Mouse (Mus musculus) forebrain, embryonic 10.5 days (tissue): ENCODE measurements at regions not wholly inside any gene's neighbourhood (a gene's known extent, or its start where the extent isn't known, plus 50 kb on each side); places are given as distances from the start of the nearest gene placed in this dataset.

Experiments
- DNase-seq: peaks from one replicate; pipeline ENCODE4 v3.0.0-alpha.2; 2017; ENCODE audit warnings: low spot score; ENCODE audit errors: extremely low spot score
- H3K27ac ChIP-seq: fragments of 300-500 bp; sonication (generic); 2 replicates; pipeline ENCODE4 v1.5.1; 2016; ENCODE audit warnings: mild to moderate bottlenecking
- H3K27me3 ChIP-seq: fragments of 300-500 bp; sonication (generic); 2 replicates; pipeline ENCODE4 v1.6.1; 2016; ENCODE audit warnings: mild to moderate bottlenecking; ENCODE audit not compliant: poor library complexity, severe bottlenecking
- H3K36me3 ChIP-seq: fragments of 300-500 bp; sonication (generic); replicated peaks from 2 replicates; pipeline ENCODE4 v1.6.1; 2016; ENCODE audit warnings: mild to moderate bottlenecking, moderate library complexity
- H3K4me1 ChIP-seq: fragments of 300-500 bp; sonication (generic); 2 replicates; pipeline ENCODE4 v1.6.1; 2016
- H3K4me3 ChIP-seq: fragments of 300-500 bp; sonication (generic); 2 replicates; pipeline ENCODE4 v1.5.1; 2016; ENCODE audit warnings: mild to moderate bottlenecking, moderate library complexity
- H3K9me3 ChIP-seq: fragments of 300-500 bp; sonication (generic); 2 replicates; pipeline ENCODE4 v1.6.1; 2016; ENCODE audit warnings: mild to moderate bottlenecking, moderate library complexity
- WGBS: fragments of 180-500 bp; shearing (Covaris S2); methylation state at CpG from one replicate; pipeline ENCODE4 v1.1.7; 2016; 5-methylcytosine and 5-hydroxymethylcytosine counted together

DNA sequence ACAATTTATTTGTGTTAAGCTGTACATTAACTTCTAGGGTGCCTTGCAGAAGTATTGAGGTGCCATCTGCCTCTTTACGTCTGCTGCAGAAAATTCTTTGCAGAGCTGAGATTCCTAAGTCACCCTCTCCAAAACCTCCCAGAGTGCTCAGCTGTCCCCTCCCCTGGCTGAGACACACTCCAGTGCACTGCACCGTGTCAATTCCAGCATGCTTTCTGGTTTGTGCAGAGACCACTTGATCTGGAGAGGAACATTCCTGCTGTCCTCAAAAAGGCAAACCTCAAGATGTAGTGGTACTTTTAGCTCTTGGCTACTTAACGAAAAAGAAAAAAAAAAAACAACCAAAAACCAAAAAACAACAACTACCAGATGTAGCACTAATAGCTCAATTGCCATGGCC lies 145.2 kb upstream of the Krr1 start:
- H3K4me1 ChIP-seq: peaks cover 12% of the 10 kb centered on the region
- no peak for DNase-seq
- H3K9me3 ChIP-seq: no peaks in the 10 kb centered on the region
- H3K27ac ChIP-seq: no peak overlapping the region
- H3K36me3 ChIP-seq: no peaks in the 10 kb centered on the region
- no peak overlapping the region for H3K4me3 ChIP-seq
- no peaks in the 10 kb centered on the region for H3K27me3 ChIP-seq
- 79% methylated on average over 3 of the region's 3 CpGs for WGBS

- Histone ChIP-seq H3K27ac (no peak overlapping the region), H3K36me3 (no peaks in the 10 kb centered on the region), H3K4me3 (no peak overlapping the region), H3K4me1 (peaks cover 12% of the 10 kb centered on the region), H3K9me3 (no peaks in the 10 kb centered on the region), H3K27me3 (no peaks in the 10 kb centered on the region)
- 88% methylated on average over 4 of the region's 4 CpGs for WGBS
- no peak for DNase-seq
These were observed 144.5 kb upstream of the Krr1 start for GRCm38 (mm10) chr10:111827930-111828329.

DNA sequence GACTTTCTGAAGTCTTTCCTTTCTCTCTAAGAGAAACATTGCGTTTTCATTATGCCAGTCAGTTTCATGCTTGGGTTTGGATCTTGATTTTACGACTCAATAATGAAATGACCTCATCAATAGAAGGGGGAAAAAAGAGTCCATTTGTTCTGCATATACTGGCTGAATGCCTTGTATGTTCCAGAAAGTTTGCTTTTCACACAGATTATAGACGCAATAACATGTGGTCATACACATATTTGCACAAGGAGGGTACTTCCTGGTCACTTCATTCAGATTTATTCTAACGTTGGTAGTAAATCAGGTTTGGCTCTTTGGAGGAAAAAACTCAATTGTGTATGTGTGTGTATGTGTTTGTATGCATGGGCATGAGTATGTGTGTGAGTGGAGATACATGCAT lies 143.9 kb upstream of the Krr1 start:
- no peak for DNase-seq
- peaks cover 13% of the 10 kb centered on the region for H3K4me1 ChIP-seq
- H3K9me3 ChIP-seq: no peaks in the 10 kb centered on the region
- no peaks in the 10 kb centered on the region for H3K36me3 ChIP-seq
- H3K4me3 ChIP-seq: no peak overlapping the region
- WGBS: 93% methylated on average over 4 of the region's 4 CpGs
- H3K27ac ChIP-seq: no peak overlapping the region
- H3K27me3 ChIP-seq: peaks cover 6% of the 10 kb centered on the region; the same call in 1 of the 2 replicates

GRCm38 (mm10) chr10:111829291-111829690 lies 143.2 kb upstream of the Krr1 start:
- no peak for DNase-seq
- Histone ChIP-seq H3K9me3 (no peaks in the 10 kb centered on the region), H3K36me3 (no peaks in the 10 kb centered on the region), H3K27me3 (peaks cover 11% of the 10 kb centered on the region; the same call in 1 of the 2 replicates), H3K4me3 (no peak overlapping the region), H3K4me1 (peaks cover 20% of the 10 kb centered on the region), H3K27ac (no peak overlapping the region)
- 84% methylated on average over 2 of the region's 2 CpGs for WGBS

GRCm38 (mm10) chr10:111831105-111831504 lies 141.4 kb upstream of the Krr1 start:
- Histone ChIP-seq H3K4me3 (no peak overlapping the region), H3K27me3 (peaks cover 11% of the 10 kb centered on the region; the same call in 1 of the 2 replicates), H3K27ac (no peak overlapping the region), H3K9me3 (no peaks in the 10 kb centered on the region), H3K4me1 (peaks cover 26% of the 10 kb centered on the region), H3K36me3 (no peaks in the 10 kb centered on the region)
- no peak for DNase-seq
- 76% methylated on average over 1 of the region's 1 CpGs for WGBS

GRCm38 (mm10) chr10:111833611-111834010 lies 138.9 kb upstream of the Krr1 start:
- H3K4me3 ChIP-seq: no peak overlapping the region
- peaks cover 30% of the 10 kb centered on the region for H3K4me1 ChIP-seq
- H3K27ac ChIP-seq: no peak overlapping the region
- H3K36me3 ChIP-seq: no peaks in the 10 kb centered on the region
- DNase-seq: no peak
- 73% methylated on average over 2 of the region's 2 CpGs for WGBS
- no peaks in the 10 kb centered on the region for H3K9me3 ChIP-seq
- peaks cover 29% of the 10 kb centered on the region for H3K27me3 ChIP-seq

GRCm38 (mm10) chr10:111834280-111834679 lies 138.2 kb upstream of the Krr1 start:
- Histone ChIP-seq H3K27ac (no peak overlapping the region), H3K27me3 (peaks cover 29% of the 10 kb centered on the region), H3K9me3 (no peaks in the 10 kb centered on the region), H3K4me1 (peaks cover 30% of the 10 kb centered on the region), H3K4me3 (no peak overlapping the region), H3K36me3 (no peaks in the 10 kb centered on the region)
- WGBS: 72% methylated on average over 5 of the region's 5 CpGs
- DNase-seq: no peak

DNA sequence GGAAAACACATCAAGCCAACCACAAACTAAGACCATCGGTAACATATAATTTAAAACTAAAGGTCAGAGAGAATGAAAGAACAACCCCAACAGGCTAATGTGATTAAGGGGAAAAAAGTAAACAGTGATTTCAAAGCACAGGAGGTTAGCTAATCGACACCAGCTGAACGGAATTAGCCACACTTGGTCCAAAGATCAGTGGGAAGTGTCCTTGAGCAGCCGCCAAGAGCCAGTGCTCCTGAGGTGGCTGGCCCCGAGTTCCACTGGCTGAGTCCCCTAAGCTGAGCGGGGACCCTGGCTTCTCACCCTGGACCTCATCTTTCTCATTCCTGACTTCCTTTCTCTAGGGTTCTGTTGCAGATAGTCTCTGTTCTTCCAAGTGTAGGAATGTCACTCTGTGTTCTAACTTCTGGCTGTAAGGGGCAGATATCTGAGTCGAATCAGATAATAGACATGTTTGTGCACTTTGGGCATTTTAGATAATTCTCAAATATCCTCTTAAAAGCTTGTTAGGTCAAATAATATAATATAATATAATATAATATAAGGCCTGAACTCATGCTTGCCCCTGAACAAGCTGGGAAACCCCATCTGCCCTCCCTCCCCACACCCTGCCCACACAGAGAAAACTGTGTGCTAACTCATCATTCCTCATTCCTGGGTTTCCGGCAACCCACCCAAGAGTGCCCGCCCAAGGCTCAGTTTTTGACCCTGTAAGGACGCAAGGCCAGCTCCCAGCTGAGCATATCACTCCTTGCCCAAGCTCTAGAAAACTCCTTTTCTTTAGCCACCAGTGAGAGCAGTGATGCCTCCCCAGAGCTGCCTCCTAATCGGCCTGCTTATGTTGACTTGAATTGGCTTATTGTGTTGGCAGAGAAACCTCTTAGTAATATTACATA lies 137.3 kb upstream of the Krr1 start:
- H3K27me3 ChIP-seq: peaks cover 29% of the 10 kb centered on the region
- H3K27ac ChIP-seq: no peak overlapping the region
- H3K9me3 ChIP-seq: no peaks in the 10 kb centered on the region
- H3K36me3 ChIP-seq: no peaks in the 10 kb centered on the region
- DNase-seq: no peak
- peaks cover 30% of the 10 kb centered on the region for H3K4me1 ChIP-seq
- WGBS: 37% methylated on average over 11 of the region's 11 CpGs
- H3K4me3 ChIP-seq: no peak overlapping the region

DNA sequence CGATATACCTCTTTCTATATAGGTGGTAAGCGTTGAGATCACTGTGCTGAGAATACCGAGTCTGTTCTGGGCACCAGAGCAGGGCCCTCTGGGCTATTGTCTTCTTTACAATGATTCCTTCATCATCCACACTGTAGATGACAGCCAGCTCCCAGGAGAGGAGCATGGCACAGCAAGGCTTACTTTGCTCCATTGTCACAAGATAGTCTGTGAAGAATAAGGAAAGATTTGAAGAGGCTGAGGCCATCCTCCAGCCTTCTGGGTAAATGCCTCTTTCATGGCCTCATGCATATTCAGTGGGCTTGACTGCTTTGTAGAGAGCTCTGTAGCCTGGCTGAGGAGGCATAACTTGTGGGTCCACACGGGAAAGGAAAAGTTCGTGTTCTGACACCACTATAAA lies 136.3 kb upstream of the Krr1 start:
- Histone ChIP-seq H3K9me3 (no peaks in the 10 kb centered on the region), H3K4me3 (no peak overlapping the region), H3K4me1 (peaks cover 29% of the 10 kb centered on the region), H3K36me3 (no peaks in the 10 kb centered on the region), H3K27ac (no peak overlapping the region), H3K27me3 (peaks cover 29% of the 10 kb centered on the region)
- 73% methylated on average over 5 of the region's 5 CpGs for WGBS
- DNase-seq: no peak

- Histone ChIP-seq H3K4me3 (no peak overlapping the region), H3K27me3 (peaks cover 29% of the 10 kb centered on the region), H3K4me1 (peaks cover 32% of the 10 kb centered on the region), H3K36me3 (no peaks in the 10 kb centered on the region), H3K27ac (no peak overlapping the region), H3K9me3 (no peaks in the 10 kb centered on the region)
- no peak for DNase-seq
- 88% methylated on average over 4 of the region's 4 CpGs for WGBS
These were observed 135.7 kb upstream of the Krr1 start for GRCm38 (mm10) chr10:111836802-111837201.

DNA sequence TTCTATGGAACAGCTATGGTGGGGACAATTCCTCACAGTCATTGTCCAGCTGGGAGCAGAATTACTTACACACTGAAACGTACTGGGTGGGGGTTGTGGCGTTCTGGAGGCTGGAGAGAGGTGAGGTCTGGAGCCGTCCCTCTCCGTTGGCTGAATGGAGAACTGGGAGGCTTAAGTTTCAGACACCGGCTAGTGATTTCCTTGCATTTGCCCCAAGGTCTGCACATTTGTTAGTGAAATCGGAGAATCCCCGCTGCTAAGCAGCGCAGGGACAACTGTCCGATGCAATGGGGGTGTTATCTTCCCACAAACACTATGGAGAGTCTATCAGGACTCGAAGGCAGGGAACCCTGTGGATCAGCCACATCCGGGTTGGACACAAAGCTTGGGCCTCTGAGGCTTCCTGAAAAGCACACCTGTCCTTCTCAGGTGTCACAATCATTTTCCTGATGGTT lies 130.1 kb upstream of the Krr1 start:
- Histone ChIP-seq H3K27me3 (peaks cover 7% of the 10 kb centered on the region; the same call in 1 of the 2 replicates), H3K27ac (peak overlapping the region; percentile 63), H3K4me1 (peaks cover 23% of the 10 kb centered on the region), H3K4me3 (no peak overlapping the region), H3K36me3 (no peaks in the 10 kb centered on the region), H3K9me3 (no peaks in the 10 kb centered on the region)
- 41% methylated on average over 11 of the region's 11 CpGs for WGBS
- no peak for DNase-seq

DNA sequence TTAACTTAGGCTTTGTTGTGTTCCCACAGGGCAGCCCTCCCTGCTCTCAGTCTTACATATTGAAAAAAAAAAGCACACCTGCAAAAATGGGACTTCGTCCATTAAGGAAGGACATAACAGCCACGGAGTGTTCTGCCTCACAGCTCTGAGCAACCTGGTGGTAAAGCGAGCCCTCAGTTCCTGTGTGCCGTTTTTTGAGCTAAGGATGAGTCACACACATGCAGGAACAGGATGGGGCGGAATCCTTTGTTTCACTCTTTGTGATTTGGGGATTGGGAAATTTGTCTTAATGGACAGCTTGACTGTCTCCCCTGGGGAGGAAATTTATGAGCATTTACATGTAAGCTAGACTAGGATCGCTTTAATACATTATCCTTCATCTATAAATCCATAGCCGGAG lies 129.6 kb upstream of the Krr1 start:
- H3K4me1 ChIP-seq: peaks cover 23% of the 10 kb centered on the region
- WGBS: 78% methylated on average over 7 of the region's 7 CpGs
- H3K4me3 ChIP-seq: no peak overlapping the region
- H3K36me3 ChIP-seq: no peaks in the 10 kb centered on the region
- H3K9me3 ChIP-seq: no peaks in the 10 kb centered on the region
- no peak for DNase-seq
- peaks cover 1% of the 10 kb centered on the region; the same call in 1 of the 2 replicates for H3K27me3 ChIP-seq
- H3K27ac ChIP-seq: no peak overlapping the region

- WGBS: 77% methylated on average over 9 of the region's 9 CpGs
- H3K36me3 ChIP-seq: no peaks in the 10 kb centered on the region
- H3K9me3 ChIP-seq: no peaks in the 10 kb centered on the region
- no peak for DNase-seq
- no peak overlapping the region for H3K4me3 ChIP-seq
- H3K27me3 ChIP-seq: no peaks in the 10 kb centered on the region
- no peak overlapping the region for H3K27ac ChIP-seq
- H3K4me1 ChIP-seq: peaks cover 23% of the 10 kb centered on the region
These were observed 129.2 kb upstream of the Krr1 start for GRCm38 (mm10) chr10:111843301-111843700.
